Mouse (Mus musculus) myocyte (in vitro differentiated cells): ENCODE measurements at regions not wholly inside any gene's neighbourhood (a gene's known extent, or its start where the extent isn't known, plus 50 kb on each side); places are given as distances from the start of the nearest gene placed in this dataset.

Source experiments
- CEBPB ChIP-seq: IDR thresholded peaks from 2 replicates; pipeline ENCODE4 v1.6.1; 2011; ENCODE audit warnings: mild to moderate bottlenecking, moderate library complexity; ENCODE audit not compliant: poor library complexity, insufficient read depth, severe bottlenecking
- E2F4 ChIP-seq: IDR thresholded peaks from one replicate; pipeline ENCODE4 v1.6.1; 2011; ENCODE audit warnings: mild to moderate bottlenecking, control low read depth, moderate library complexity; ENCODE audit not compliant: insufficient read depth
- MAX ChIP-seq: IDR thresholded peaks from one replicate; pipeline ENCODE4 v1.6.1; 2011; ENCODE audit warnings: low read depth, mild to moderate bottlenecking, control low read depth
- MYOD1 ChIP-seq, 3 experiments: IDR thresholded peaks; one replicate each; pipeline ENCODE4 v1.6.1; 2011; ENCODE audit warnings: control low read depth in 2 of 3, low read depth in 2 of 3, mild to moderate bottlenecking in 2 of 3, moderate library complexity in 1 of 3; ENCODE audit not compliant: insufficient read length in 2 of 3, control insufficient read depth in 1 of 3
- MYOG ChIP-seq, 3 experiments: IDR thresholded peaks; one replicate each; pipeline ENCODE4 v1.6.1; 2011; ENCODE audit warnings: control low read depth in 2 of 3, low read depth in 2 of 3, mild to moderate bottlenecking in 2 of 3; ENCODE audit not compliant: insufficient read length in 2 of 3, control insufficient read depth in 1 of 3, insufficient read depth in 1 of 3
- POLR2A ChIP-seq: IDR thresholded peaks from one replicate; pipeline ENCODE4 v1.6.1; 2011; ENCODE audit warnings: low read depth, mild to moderate bottlenecking, control low read depth, moderate library complexity; ENCODE audit not compliant: insufficient read length
- POLR2AphosphoS2 ChIP-seq: IDR thresholded peaks from one replicate; pipeline ENCODE4 v1.6.1; 2011; ENCODE audit warnings: low read depth, control low read depth; ENCODE audit not compliant: insufficient read length
- REST ChIP-seq: IDR thresholded peaks from one replicate; pipeline ENCODE4 v1.6.1; 2011; ENCODE audit warnings: mild to moderate bottlenecking, control low read depth, moderate library complexity; ENCODE audit not compliant: insufficient read depth, insufficient read length
- SRF ChIP-seq: IDR thresholded peaks from one replicate; pipeline ENCODE4 v1.6.1; 2011; ENCODE audit warnings: low read depth; ENCODE audit not compliant: control insufficient read depth, insufficient read length
- TCF12 ChIP-seq: IDR thresholded peaks from one replicate; pipeline ENCODE4 v1.6.1; 2011; ENCODE audit warnings: mild to moderate bottlenecking, control low read depth; ENCODE audit not compliant: poor library complexity, insufficient read depth, severe bottlenecking
- TCF3 ChIP-seq: IDR thresholded peaks from one replicate; pipeline ENCODE4 v1.6.1; 2011; ENCODE audit warnings: low read depth, control low read depth; ENCODE audit not compliant: insufficient read length
- USF1 ChIP-seq: IDR thresholded peaks from one replicate; pipeline ENCODE4 v1.6.1; 2011; ENCODE audit warnings: low read depth, mild to moderate bottlenecking, control low read depth, moderate library complexity

- no peak for TF ChIP-seq MYOD1 (IDR thresholded peaks at IDR 0.05; ENCODE audit: control insufficient read depth in 1 of 3, insufficient read length in 2 of 3, low read depth in 2 of 3)
- no peak for TF ChIP-seq POLR2A
- no peak for TF ChIP-seq MYOG (IDR thresholded peaks at IDR 0.05; ENCODE audit: control insufficient read depth in 1 of 3, insufficient read depth in 1 of 3, insufficient read length in 2 of 3, low read depth in 2 of 3)
- no peak for TF ChIP-seq MAX
- no peak for TF ChIP-seq USF1
- TF ChIP-seq CEBPB, result no peak
- no peak for TF ChIP-seq POLR2AphosphoS2
- no peak for TF ChIP-seq TCF12
- TF ChIP-seq SRF, result no peak
- no peak for TF ChIP-seq REST
- no peak for TF ChIP-seq E2F4
- no peak for TF ChIP-seq TCF3
Measured at GRCm38 (mm10) chr6:54762021-54762420, 54.7 kb upstream of the Znrf2 start.
